Mouse (Mus musculus) small intestine, adult 2 months (tissue): ENCODE measurements around the gene Ppp1r26. TPM values are rescaled to one million over a fixed set of nuclear protein-coding genes. Genes with fewer than 3 reads are reported as not detected.

Experiments
- H3K27ac ChIP-seq: fragments of 200-500 bp; 2 replicates; pipeline ENCODE4 v1.5.1; 2012; ENCODE audit warnings: low read depth, low read length, control low read depth, inconsistent platforms; ENCODE audit not compliant: insufficient read depth
- H3K27me3 ChIP-seq: fragments of 200-500 bp; 2 replicates; pipeline ENCODE4 v1.6.1; 2012; ENCODE audit warnings: mild to moderate bottlenecking, moderate library complexity, low read length, inconsistent platforms; ENCODE audit not compliant: control insufficient read depth, insufficient read depth
- H3K36me3 ChIP-seq: fragments of 200-500 bp; 2 replicates; pipeline ENCODE4 v1.6.1; 2012; ENCODE audit warnings: mild to moderate bottlenecking, low read length, control low read depth, inconsistent platforms; ENCODE audit not compliant: control insufficient read depth, insufficient read depth
- H3K4me1 ChIP-seq: fragments of 200-500 bp; 2 replicates; pipeline ENCODE4 v1.6.1; 2012; ENCODE audit warnings: low read length, inconsistent platforms, mixed read lengths; ENCODE audit not compliant: control insufficient read depth, insufficient read depth, insufficient read length
- H3K4me3 ChIP-seq: fragments of 200-500 bp; 2 replicates; pipeline ENCODE4 v1.5.1; 2012; ENCODE audit warnings: low read depth, mild to moderate bottlenecking, control low read depth, inconsistent platforms, low read length, moderate library complexity
- CTCF ChIP-seq: fragments of 200-500 bp; IDR thresholded peaks from 2 replicates; pipeline ENCODE4 v1.5.1; 2012; ENCODE audit warnings: low read depth, mild to moderate bottlenecking, control low read depth, inconsistent platforms, low read length, moderate library complexity, mixed read lengths; ENCODE audit not compliant: insufficient replicate concordance, insufficient read length; ENCODE audit errors: extremely low read depth
- POLR2A ChIP-seq: fragments of 200-500 bp; IDR thresholded peaks from 2 replicates; pipeline ENCODE4 v1.6.1; 2012; ENCODE audit warnings: low read depth, mild to moderate bottlenecking, control low read depth, inconsistent platforms, low read length, moderate library complexity
- WGBS: fragments of 180-500 bp; shearing (Covaris S2); methylation state at CpG from one replicate; pipeline ENCODE4 v1.1.7; 2018; 5-methylcytosine and 5-hydroxymethylcytosine counted together
- polyA plus RNA-seq: library from polyadenylated mRNA; depleted of rRNA; stranded (reverse); fragments of >200 nt; gene quantifications from 2 replicates; pipeline ENCODE4 v1.2.3, GENCODE M21; 2012; rRNA removed

The Ppp1r26 gene
- polyA plus RNA-seq, 1 experiment, result 0.80 TPM

DNA sequence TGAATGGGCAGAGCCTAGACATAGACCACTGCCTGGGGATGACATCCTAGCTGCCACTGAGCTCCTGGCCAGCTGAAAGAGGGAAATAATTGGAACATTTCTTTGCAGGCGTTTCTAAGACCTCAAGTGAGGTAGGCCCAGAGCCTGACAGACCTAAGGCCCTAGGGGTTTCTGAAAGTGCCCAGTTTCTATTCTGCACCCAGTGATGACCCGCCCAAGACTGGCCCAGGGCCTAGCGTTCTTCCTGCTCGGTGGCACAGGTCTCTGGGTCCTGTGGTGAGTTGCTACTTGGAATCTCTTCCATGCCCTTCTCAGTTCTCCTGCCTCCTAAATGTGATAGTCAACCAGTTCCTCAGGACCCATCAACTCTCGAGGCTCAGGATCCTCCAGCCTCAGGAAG lies 51.0 kb downstream of the Ppp1r26 start:
- TF ChIP-seq CTCF (no peak), POLR2A (no peak)
- WGBS, result 80% methylated on average over 5 of the region's 5 CpGs
- peak overlapping the region; percentile 54; the same call in 1 of the 2 replicates for H3K4me3 ChIP-seq
- H3K4me1 ChIP-seq, result peaks cover 13% of the 10 kb centered on the region
- no peaks in the 10 kb centered on the region for H3K27me3 ChIP-seq
- H3K36me3 ChIP-seq, result no peaks in the 10 kb centered on the region
- H3K27ac ChIP-seq, result no peak overlapping the region

GRCm38 (mm10) chr2:28498431-28498830 lies 51.8 kb downstream of the Ppp1r26 start:
- WGBS, result 80% methylated on average over 4 of the region's 4 CpGs
- H3K4me3 ChIP-seq, result no peak overlapping the region
- H3K36me3 ChIP-seq, result no peaks in the 10 kb centered on the region
- H3K4me1 ChIP-seq, result peaks cover 13% of the 10 kb centered on the region
- H3K27me3 ChIP-seq, result no peaks in the 10 kb centered on the region
- H3K27ac ChIP-seq, result no peak overlapping the region
- TF ChIP-seq CTCF (no peak), POLR2A (no peak)

- Histone ChIP-seq H3K4me3 (no peak overlapping the region), H3K27me3 (no peaks in the 10 kb centered on the region), H3K36me3 (no peaks in the 10 kb centered on the region), H3K27ac (no peak overlapping the region), H3K4me1 (no peaks in the 10 kb centered on the region; the same call in 1 of the 2 replicates)
- TF ChIP-seq POLR2A (no peak), CTCF (no peak)
- 63% methylated on average over 10 of the region's 10 CpGs for WGBS
Measured at GRCm38 (mm10) chr2:28502987-28503386, 56.4 kb downstream of the Ppp1r26 start.

DNA sequence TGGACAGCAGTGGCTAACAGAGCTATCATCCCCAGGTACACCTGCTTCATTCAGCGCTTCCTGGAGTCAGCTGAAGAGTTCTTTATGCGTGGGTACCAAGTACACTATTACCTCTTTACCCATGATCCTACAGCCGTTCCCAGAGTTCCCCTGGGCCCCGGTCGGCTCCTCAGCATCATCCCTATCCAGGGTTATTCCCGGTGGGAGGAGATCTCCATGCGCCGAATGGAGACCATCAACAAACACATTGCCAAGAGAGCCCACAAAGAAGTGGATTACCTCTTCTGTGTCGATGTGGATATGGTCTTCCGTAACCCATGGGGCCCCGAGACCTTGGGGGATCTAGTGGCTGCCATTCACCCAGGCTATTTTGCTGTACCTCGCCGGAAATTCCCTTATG lies 58.1 kb downstream of the Ppp1r26 start:
- H3K4me1 ChIP-seq, result no peaks in the 10 kb centered on the region; the same call in 1 of the 2 replicates
- H3K27ac ChIP-seq, result no peak overlapping the region
- TF ChIP-seq CTCF (no peak), POLR2A (no peak)
- WGBS, result 91% methylated on average over 13 of the region's 13 CpGs
- no peaks in the 10 kb centered on the region for H3K27me3 ChIP-seq
- H3K36me3 ChIP-seq, result no peaks in the 10 kb centered on the region
- no peak overlapping the region for H3K4me3 ChIP-seq

Other genes starting within 250 kb of the Ppp1r26 start
- gene 1700007K13Rik, start 19.5 kb downstream of the Ppp1r26 start, polyA plus RNA-seq, result not detected in 2 replicates
- 16.4 and 21.0 TPM in 2 replicates for gene Mrps2, start 21.3 kb downstream of the Ppp1r26 start, polyA plus RNA-seq
- 4.7 and 4.8 TPM in 2 replicates for gene Gbgt1, start 50.1 kb downstream of the Ppp1r26 start, polyA plus RNA-seq
- 0.57 TPM in 1 of 2 replicates, not detected in the other for gene Gm10134, start 59.3 kb downstream of the Ppp1r26 start, polyA plus RNA-seq
- 51.2 and 110 TPM in 2 replicates for gene Ralgds, start 66.3 kb downstream of the Ppp1r26 start, polyA plus RNA-seq
- 8.8 and 5,109 TPM in 2 replicates for gene Cel, start 116.6 kb downstream of the Ppp1r26 start, polyA plus RNA-seq
- gene Gtf3c5, start 137.0 kb downstream of the Ppp1r26 start, polyA plus RNA-seq, result 7.7 and 13.7 TPM in 2 replicates
- 1.3 and 1.8 TPM in 2 replicates for gene Gfi1b, start 175.2 kb downstream of the Ppp1r26 start, polyA plus RNA-seq
- 3.2 and 7.0 TPM in 2 replicates for gene Tsc1, start 194.4 kb downstream of the Ppp1r26 start, polyA plus RNA-seq